19 mouse cellular contexts compared by ENCODE assay signal in the genomic region with DNA sequence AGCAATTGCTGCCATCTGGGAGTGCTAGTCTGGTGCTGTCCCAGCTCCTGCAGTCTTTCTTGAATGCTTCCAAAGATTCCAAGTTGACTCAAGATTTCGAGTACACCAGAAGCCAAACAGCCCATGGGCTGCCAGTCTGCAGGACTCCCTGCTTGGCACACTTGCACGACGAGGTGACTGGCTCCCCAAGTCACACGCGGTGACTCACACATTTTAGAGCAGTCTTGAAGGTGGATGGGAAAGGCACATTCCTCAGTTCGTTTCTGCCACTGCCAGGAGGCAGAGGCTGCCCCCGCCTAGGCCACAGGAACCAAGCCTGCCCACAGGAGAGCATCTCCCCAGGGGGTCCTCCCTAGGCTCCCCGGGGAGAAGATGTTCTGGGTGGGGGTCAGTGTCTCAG. TPM values are rescaled to one million over a fixed set of nuclear protein-coding genes. Genes with fewer than 3 reads are reported as not detected.
DNase-seq lines count a peak whose midpoint lies in the region; ATAC-seq lines count a peak whose summit lies in the region.
"Had no signal": no experiment of that assay in that cellular context is flagged by ENCODE, and none has a peak within 500 bp of the region (broad histone marks: within the 10 kb centered on the region; RNA-seq: fewer than 3 reads in every experiment).

No protein-coding gene starts in this region.

- H3K27ac ChIP-seq in midbrain, embryonic 11.5 days (ENCODE audit: low read depth, low read length): no peak overlapping the region
- H3K27ac ChIP-seq in midbrain, embryonic 10.5 days (replicated peaks): no peak overlapping the region
- H3K27ac ChIP-seq: embryonic facial prominence, embryonic 10.5 days; gastrocnemius, adult 2 months; kidney, embryonic 15.5 days; midbrain, embryonic 12.5 days had no signal

- H3K36me3 ChIP-seq in midbrain, embryonic 11.5 days (ENCODE audit: control insufficient read depth, insufficient read depth, low read length): peaks cover 2% of the 10 kb centered on the region; the same call in 1 of the 2 replicates
- peaks cover 42% of the 10 kb centered on the region for H3K36me3 ChIP-seq in midbrain, embryonic 10.5 days

- no peak for ATAC-seq in midbrain, embryonic 11.5 days (ENCODE audit: low FRiP score)

- no peaks in the 10 kb centered on the region for H3K9me3 ChIP-seq in midbrain, embryonic 11.5 days (ENCODE audit: control insufficient read depth, low read length)
- no peaks in the 10 kb centered on the region for H3K9me3 ChIP-seq in midbrain, embryonic 10.5 days (replicated peaks)
- H3K9me3 ChIP-seq: embryonic facial prominence, embryonic 10.5 days; kidney, embryonic 15.5 days; midbrain, embryonic 12.5 days had no signal

- H3K4me3 ChIP-seq in midbrain, embryonic 11.5 days (ENCODE audit: low read depth, low read length): no peak overlapping the region
- H3K4me3 ChIP-seq in midbrain, embryonic 10.5 days: no peak overlapping the region
- H3K4me3 ChIP-seq: embryonic facial prominence, embryonic 10.5 days; erythroblast, embryonic 14.5 days; gastrocnemius, adult 2 months; kidney, embryonic 15.5 days; midbrain, embryonic 12.5 days; myocyte had no signal

- no peak overlapping the region for H3K4me2 ChIP-seq in midbrain, embryonic 11.5 days
- H3K4me2 ChIP-seq: kidney, embryonic 15.5 days; midbrain, embryonic 12.5 days had no signal

- H3K4me1 ChIP-seq in midbrain, embryonic 11.5 days (ENCODE audit: control insufficient read depth, insufficient read depth, low read length): no peaks in the 10 kb centered on the region
- H3K4me1 ChIP-seq in midbrain, embryonic 10.5 days: no peaks in the 10 kb centered on the region
- H3K4me1 ChIP-seq: kidney, embryonic 15.5 days; midbrain, embryonic 12.5 days had no signal

- H3K27me3 ChIP-seq in midbrain, embryonic 11.5 days (ENCODE audit: control insufficient read depth, insufficient read depth, low read length): no peaks in the 10 kb centered on the region
- H3K27me3 ChIP-seq in midbrain, embryonic 10.5 days (ENCODE audit: low read depth, poor library complexity, severe bottlenecking): no peaks in the 10 kb centered on the region
- H3K27me3 ChIP-seq: CH12.LX; kidney, embryonic 15.5 days; midbrain, embryonic 12.5 days had no signal

- 85% methylated on average over 8 of the region's 8 CpGs for WGBS in midbrain, embryonic 11.5 days
- 82% methylated on average over 8 of the region's 8 CpGs for WGBS in midbrain, embryonic 10.5 days

- DNase-seq in frontal cortex, adult 2 months (ENCODE audit: extremely low spot score in 1 of 2, low spot score in 1 of 2): peak; percentile 45 to 69
- DNase-seq in frontal cortex, postnatal 10 days (ENCODE audit: low spot score in 2 of 2): no peak
- DNase-seq in midbrain, embryonic 11.5 days (ENCODE audit: low spot score, missing footprints): peak; percentile 47
- DNase-seq in midbrain, embryonic 10.5 days (ENCODE audit: low spot score): no peak
- DNase-seq in NIH3T3 (ENCODE audit: low read depth) (peak; percentile 31), adipocyte (ENCODE audit: low spot score) (no peak)
- peak; percentile 59 to 62 for DNase-seq in frontal cortex, postnatal 36 days (ENCODE audit: low spot score in 2 of 2)
- DNase-seq: adrenal gland, postnatal 25 days; cerebellum, postnatal 14 days; gastrocnemius, adult 2 months; heart, adult 18-20 months; lung, adult 2 months had no signal

- H3K9ac ChIP-seq in midbrain, embryonic 11.5 days (ENCODE audit: low read length): no peak overlapping the region
- H3K9ac ChIP-seq: kidney, embryonic 15.5 days; midbrain, embryonic 12.5 days had no signal

RNA-seq across cellular contexts. Expression of gene Fndc9, which starts 10.6 kb away (rescaled TPM):
- polyA plus RNA-seq in frontal cortex, adult 2 months (2012; rRNA removed): 0.68 and 0.71 TPM in 2 replicates
- polyA plus RNA-seq in midbrain, embryonic 11.5 days (2014; fragmentation: Nextera tagmentation; extraction: Ambion mirVana): 1.1 and 1.2 TPM in 2 replicates
- 0.51 and 0.75 TPM in 2 replicates for polyA plus RNA-seq in midbrain, embryonic 10.5 days (2016; fragmentation: Nextera tagmentation; extraction: Ambion mirVana)
- polyA plus RNA-seq: erythroblast, embryonic 14.5 days; liver, adult 2 months had no signal

Comparison
In these comparisons a context has a peak if more than half of its experiments do, and no peak if none do; other contexts are left out.
1. DNase-seq: peak in frontal cortex, adult 2 months (2 of 2), midbrain, embryonic 11.5 days (single experiment), NIH3T3 (single experiment) and frontal cortex, postnatal 36 days (2 of 2); none in frontal cortex, postnatal 10 days (0 of 2), midbrain, embryonic 10.5 days (single experiment) and adipocyte (single experiment).